Mouse (Mus musculus): ENCODE results near the gene Ctnnal1.

- TF ChIP-seq CTCF (IDR thresholded peaks at IDR 0.05; ENCODE audit: extremely low read depth, insufficient read depth, low read length) (no peak), POLR2A (IDR thresholded peaks at IDR 0.05; ENCODE audit: extremely low read depth, insufficient read depth, low read length) (no peak)
Observed at GRCm38 (mm10) chr4:56837661-56838060, 27.3 kb downstream of the Ctnnal1 start.
